Mouse (Mus musculus): ENCODE measurements around the gene Ampd3. TPM values are rescaled to one million over a fixed set of nuclear protein-coding genes. Genes with fewer than 3 reads are reported as not detected.

The Ampd3 gene
- 10 to 100 TPM; 17.1 to 21.4 TPM for total RNA-seq (2023)

DNA sequence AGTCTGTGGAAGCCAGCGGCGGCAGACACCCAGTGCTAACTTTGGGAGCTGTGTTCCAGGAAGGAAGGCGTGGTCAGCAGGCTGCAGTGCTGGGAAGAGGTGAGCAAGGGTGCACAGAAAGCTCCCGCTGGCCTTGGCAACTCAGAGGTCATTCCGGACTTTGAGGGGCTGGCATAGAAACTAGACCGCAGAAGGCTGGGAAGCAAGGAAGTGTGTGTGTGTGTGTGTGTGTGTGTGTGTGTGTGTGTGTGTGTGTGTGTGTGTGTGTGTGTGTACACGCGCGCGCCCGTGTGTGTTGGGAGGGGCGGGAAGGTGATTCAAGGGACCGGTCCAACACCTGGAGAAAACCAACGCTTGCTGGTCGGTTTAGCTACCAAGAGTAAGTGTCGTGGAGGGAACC, at the start of gene Ampd3:
Ampd3 (plus strand) TSS at position 206 of the 400 bp plus-strand sequence.

GRCm38 (mm10) chr7:110843916-110844874, 76.2 kb downstream of the Ampd3 start, which contains the start of gene Rnf141:
Gene Rnf141 (minus strand): TSS chr7:110844457.

Other genes starting within 250 kb of the Ampd3 start
- gene Sbf2, start 153.3 kb upstream of the Ampd3 start, total RNA-seq (2023): 1 to 10 TPM; 9.0 to 9.2 TPM
- 1 to 10 TPM; 2.1 to 2.6 TPM for gene Adm, start 140.5 kb upstream of the Ampd3 start, total RNA-seq (2023)
- 10 to 100 TPM; 32.5 to 39.8 TPM for gene Rnf141, start 76.3 kb downstream of the Ampd3 start, total RNA-seq (2023)
- gene Lyve1, start 95.0 kb downstream of the Ampd3 start, total RNA-seq (2023): not detected
- gene Mrvi1, start 214.3 kb downstream of the Ampd3 start, total RNA-seq (2023): under 1 TPM; 0.77 to 0.93 TPM